Comparison of ENCODE assay signal across 8 mouse cellular contexts in genomic region chr5:66337025-66337968, GRCm38 (mm10).
DNase-seq lines count a peak whose midpoint lies in the region; ATAC-seq and TF ChIP-seq lines count a peak whose summit lies in the region.

No protein-coding gene starts in this region.

- H3K9ac ChIP-seq in intestine, embryonic 14.5 days (ENCODE audit: low read length), result 0 out of 2 replicates have a peak overlapping the region, but pooled peaks have one; percentile 25
- H3K9ac ChIP-seq in liver, embryonic 15.5 days, result no peak overlapping the region
- H3K9ac ChIP-seq in neural tube, embryonic 13.5 days, result peak overlapping the region; percentile 79

- peak overlapping the region; percentile 86 for H3K4me2 ChIP-seq in intestine, embryonic 14.5 days (ENCODE audit: low read length)
- peak overlapping the region; percentile 54 for H3K4me2 ChIP-seq in liver, embryonic 15.5 days
- peak overlapping the region; percentile 83 for H3K4me2 ChIP-seq in neural tube, embryonic 13.5 days

- DNase-seq in left cerebral cortex, adult 2 months (ENCODE audit: extremely low spot score in 1 of 2, low spot score in 2 of 2), result peak in 1 of 2 experiments; percentile 28
- DNase-seq in left cerebral cortex, postnatal 25 days (ENCODE audit: low spot score in 2 of 2), result no peak
- peak; percentile 53 for DNase-seq in cerebellum, postnatal 36 days
- peak; percentile 84 for DNase-seq in intestine, embryonic 14.5 days (ENCODE audit: low spot score)
- peak; percentile 48 for DNase-seq in urinary bladder, postnatal 14 days (ENCODE audit: low spot score)

- 4% methylated on average over 38 of the region's 38 CpGs for WGBS in intestine, embryonic 14.5 days
- 6% methylated on average over 38 of the region's 38 CpGs for WGBS in liver, embryonic 15.5 days (ENCODE audit: insufficient replicate concordance)
- WGBS in neural tube, embryonic 13.5 days, result 2% methylated on average over 38 of the region's 38 CpGs

- no peaks in the 10 kb centered on the region for H3K27me3 ChIP-seq in intestine, embryonic 14.5 days (replicated peaks; ENCODE audit: control insufficient read depth, insufficient read depth, low read length)
- peaks cover 20% of the 10 kb centered on the region for H3K27me3 ChIP-seq in liver, embryonic 15.5 days
- H3K27me3 ChIP-seq in neural tube, embryonic 13.5 days, result no peaks in the 10 kb centered on the region

- ATAC-seq in granulocyte monocyte progenitor cell, adult 5-6 weeks (replicated peaks; ENCODE audit: poor library complexity, severe bottlenecking), result peak; percentile 72
- peak; percentile 54; the same call in 1 of the 2 replicates for ATAC-seq in intestine, embryonic 14.5 days (replicated peaks; ENCODE audit: low FRiP score, low TSS enrichment, low read depth)
- no peak for ATAC-seq in liver, embryonic 15.5 days (ENCODE audit: insufficient read depth)
- peak; percentile 75 for ATAC-seq in neural tube, embryonic 13.5 days (ENCODE audit: low read depth)

- no peak for TF ChIP-seq CTCF in left cerebral cortex, adult 2 months (IDR thresholded peaks at IDR 0.05)

- no peak overlapping the region for H3K27ac ChIP-seq in left cerebral cortex, adult 2 months
- H3K27ac ChIP-seq in intestine, embryonic 14.5 days (ENCODE audit: low read depth), result no peak overlapping the region
- no peak overlapping the region for H3K27ac ChIP-seq in liver, embryonic 15.5 days (replicated peaks)
- H3K27ac ChIP-seq in neural tube, embryonic 13.5 days (replicated peaks), result peak overlapping the region; percentile 83

- H3K4me3 ChIP-seq in left cerebral cortex, adult 2 months, result peak overlapping the region; percentile 42
- H3K4me3 ChIP-seq in intestine, embryonic 14.5 days (ENCODE audit: low read depth, low read length), result peak overlapping the region; percentile 35
- H3K4me3 ChIP-seq in liver, embryonic 15.5 days (replicated peaks), result peak overlapping the region; percentile 25
- peak overlapping the region; percentile 55 for H3K4me3 ChIP-seq in neural tube, embryonic 13.5 days

- no peaks in the 10 kb centered on the region for H3K9me3 ChIP-seq in intestine, embryonic 14.5 days (ENCODE audit: control insufficient read depth, low read length)
- no peaks in the 10 kb centered on the region for H3K9me3 ChIP-seq in liver, embryonic 15.5 days (replicated peaks)
- H3K9me3 ChIP-seq in neural tube, embryonic 13.5 days, result no peaks in the 10 kb centered on the region

- intact Hi-C loops in left cerebral cortex, adult 2 months (cut with DNase I), result no loop called here
- intact Hi-C loops in left cerebral cortex, postnatal 25 days (cut with DNase I), result no loop called here

- peaks cover 5% of the 10 kb centered on the region for H3K4me1 ChIP-seq in intestine, embryonic 14.5 days (replicated peaks; ENCODE audit: control insufficient read depth, insufficient read depth, low read length)
- H3K4me1 ChIP-seq in liver, embryonic 15.5 days (replicated peaks), result peaks cover 7% of the 10 kb centered on the region; the same call in 1 of the 2 replicates
- H3K4me1 ChIP-seq in neural tube, embryonic 13.5 days (replicated peaks), result peaks cover 71% of the 10 kb centered on the region

- no peaks in the 10 kb centered on the region for H3K36me3 ChIP-seq in intestine, embryonic 14.5 days (ENCODE audit: control insufficient read depth, insufficient read depth, low read length)
- no peaks in the 10 kb centered on the region for H3K36me3 ChIP-seq in liver, embryonic 15.5 days (replicated peaks)
- H3K36me3 ChIP-seq in neural tube, embryonic 13.5 days, result no peaks in the 10 kb centered on the region

Comparison
In these comparisons a context has a peak if more than half of its experiments do, and no peak if none do; other contexts are left out.
1. DNase-seq: peak in cerebellum, postnatal 36 days (2 of 2), intestine, embryonic 14.5 days (single experiment) and urinary bladder, postnatal 14 days (single experiment); none in left cerebral cortex, postnatal 25 days (0 of 2).
2. Peak in every context shown above with its lines, with median percentiles within 50 percentile points of each other: H3K4me3 ChIP-seq and H3K4me2 ChIP-seq.